Mouse (Mus musculus) forebrain, embryonic 13.5 days (tissue): ENCODE data around the gene Mob4. TPM values are rescaled to one million over a fixed set of nuclear protein-coding genes. Genes with fewer than 3 reads are reported as not detected.
A peak's percentile ranks its signal among the peaks of the same experiment; 100 is the strongest.
"Not testable (repeated sequence)": the region's sequence is repeated elsewhere in the genome, so short reads cannot be mapped to it uniquely, and the experiment has no call there.

Source experiments
- ATAC-seq: fragments of 200-750 bp; cut with Nextera tagmentation; 2 replicates; pipeline ENCODE4 v1.8.0; 2017
- H3K27ac ChIP-seq: fragments of 300-500 bp; sonication (generic); 2 replicates; pipeline ENCODE4 v1.5.1; 2015; ENCODE audit warnings: inconsistent platforms, mild to moderate bottlenecking, moderate library complexity
- H3K27me3 ChIP-seq: fragments of 300-500 bp; sonication (generic); 2 replicates; pipeline ENCODE4 v1.6.1; 2015; ENCODE audit warnings: mild to moderate bottlenecking, inconsistent platforms
- H3K36me3 ChIP-seq: fragments of 300-500 bp; sonication (generic); 2 replicates; pipeline ENCODE4 v1.6.1; 2015; ENCODE audit warnings: mild to moderate bottlenecking, inconsistent platforms; ENCODE audit not compliant: poor library complexity, severe bottlenecking
- H3K4me1 ChIP-seq: fragments of 300-500 bp; sonication (generic); 2 replicates; pipeline ENCODE4 v1.6.1; 2015; ENCODE audit warnings: inconsistent platforms
- H3K4me2 ChIP-seq: fragments of 300-500 bp; sonication (generic); 2 replicates; pipeline ENCODE4 v1.6.1; 2015; ENCODE audit warnings: inconsistent platforms, mild to moderate bottlenecking, moderate library complexity
- H3K4me3 ChIP-seq: fragments of 300-500 bp; sonication (generic); 2 replicates; pipeline ENCODE4 v1.5.1; 2015; ENCODE audit warnings: mild to moderate bottlenecking, inconsistent platforms
- H3K9ac ChIP-seq: fragments of 300-500 bp; sonication (generic); 2 replicates; pipeline ENCODE4 v1.6.1; 2015; ENCODE audit warnings: mild to moderate bottlenecking, inconsistent platforms
- H3K9me3 ChIP-seq: fragments of 300-500 bp; sonication (generic); replicated peaks from 2 replicates; pipeline ENCODE4 v1.6.1; 2016; ENCODE audit warnings: inconsistent platforms
- WGBS: fragments of 180-500 bp; shearing (Covaris S2); methylation state at CpG from one replicate; pipeline ENCODE4 v1.1.7; 2015; 5-methylcytosine and 5-hydroxymethylcytosine counted together
- polyA plus RNA-seq: library from polyadenylated mRNA; unstranded; fragments of >200 nt; fragmentation: Nextera tagmentation; extraction: Ambion mirVana; gene quantifications from 2 replicates; pipeline ENCODE4 v1.2.1, GENCODE M21; 2015

Gene Mob4
- polyA plus RNA-seq, 1 experiment from 2014 or later: 191 TPM

- H3K4me3 ChIP-seq: no peak overlapping the region
- H3K27me3 ChIP-seq: no peaks in the 10 kb centered on the region
- H3K4me1 ChIP-seq: no peaks in the 10 kb centered on the region
- ATAC-seq: no peak
- no peak overlapping the region for H3K27ac ChIP-seq
- WGBS: 90% methylated on average over 9 of the region's 9 CpGs
- H3K9ac ChIP-seq: no peak overlapping the region
- H3K4me2 ChIP-seq: no peak overlapping the region
- no peaks in the 10 kb centered on the region for H3K36me3 ChIP-seq
- no peaks in the 10 kb centered on the region for H3K9me3 ChIP-seq
Measured at GRCm38 (mm10) chr1:55106919-55107585, 24.0 kb upstream of the Mob4 start.

DNA sequence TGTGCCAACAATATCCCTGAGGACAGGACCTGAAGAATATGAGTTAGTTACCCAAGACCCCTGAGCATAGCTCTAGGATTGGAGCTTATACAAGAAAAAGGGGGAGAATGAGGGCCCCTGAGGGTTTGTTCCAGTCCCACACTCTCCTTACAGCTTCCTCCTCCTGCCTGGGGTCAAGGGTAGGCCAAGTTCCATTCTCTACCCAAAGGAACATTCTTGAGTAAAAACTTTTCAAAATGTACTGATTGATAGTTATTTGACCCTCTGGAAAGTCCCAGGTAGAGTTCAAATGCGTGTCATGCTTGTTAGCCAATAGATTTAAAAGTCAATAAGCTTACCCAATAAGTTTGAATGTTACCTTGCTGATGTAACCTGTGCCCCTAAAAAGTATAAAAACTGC is 23.4 kb upstream of the Mob4 start:
- no peaks in the 10 kb centered on the region for H3K9me3 ChIP-seq
- no peak overlapping the region for H3K4me2 ChIP-seq
- H3K36me3 ChIP-seq: no peaks in the 10 kb centered on the region
- H3K4me1 ChIP-seq: no peaks in the 10 kb centered on the region
- 91% methylated on average over 1 of the region's 1 CpGs for WGBS
- ATAC-seq: no peak
- no peak overlapping the region for H3K4me3 ChIP-seq
- H3K27ac ChIP-seq: no peak overlapping the region
- no peak overlapping the region for H3K9ac ChIP-seq
- no peaks in the 10 kb centered on the region for H3K27me3 ChIP-seq

GRCm38 (mm10) chr1:55108473-55108872 is 22.6 kb upstream of the Mob4 start:
- no peak overlapping the region for H3K4me3 ChIP-seq
- no peaks in the 10 kb centered on the region for H3K27me3 ChIP-seq
- H3K36me3 ChIP-seq: no peaks in the 10 kb centered on the region
- 34% methylated on average over 2 of the region's 2 CpGs for WGBS
- no peaks in the 10 kb centered on the region for H3K9me3 ChIP-seq
- no peak overlapping the region for H3K9ac ChIP-seq
- no peak overlapping the region for H3K27ac ChIP-seq
- no peak for ATAC-seq
- no peak overlapping the region for H3K4me2 ChIP-seq
- no peaks in the 10 kb centered on the region for H3K4me1 ChIP-seq

GRCm38 (mm10) chr1:55109066-55109766 is 21.8 kb upstream of the Mob4 start:
- Histone ChIP-seq H3K9ac (no peak overlapping the region), H3K27me3 (no peaks in the 10 kb centered on the region), H3K4me2 (no peak overlapping the region), H3K9me3 (no peaks in the 10 kb centered on the region), H3K36me3 (no peaks in the 10 kb centered on the region), H3K27ac (no peak overlapping the region), H3K4me3 (no peak overlapping the region), H3K4me1 (no peaks in the 10 kb centered on the region)
- ATAC-seq: no peak
- 92% methylated on average over 4 of the region's 4 CpGs for WGBS

GRCm38 (mm10) chr1:55123046-55123445 is 8.0 kb upstream of the Mob4 start:
- Histone ChIP-seq H3K4me1 (no peaks in the 10 kb centered on the region), H3K9me3 (no peaks in the 10 kb centered on the region), H3K9ac (no peak overlapping the region), H3K4me2 (no peak overlapping the region), H3K27ac (no peak overlapping the region), H3K27me3 (no peaks in the 10 kb centered on the region), H3K4me3 (no peak overlapping the region), H3K36me3 (no peaks in the 10 kb centered on the region)
- WGBS: 90% methylated on average over 5 of the region's 5 CpGs
- no peak for ATAC-seq

- no peaks in the 10 kb centered on the region for H3K9me3 ChIP-seq
- no peaks in the 10 kb centered on the region for H3K4me1 ChIP-seq
- no peak overlapping the region for H3K4me3 ChIP-seq
- H3K27me3 ChIP-seq: no peaks in the 10 kb centered on the region
- no peak for ATAC-seq
- no peak overlapping the region for H3K27ac ChIP-seq
- no peak overlapping the region for H3K9ac ChIP-seq
- H3K4me2 ChIP-seq: no peak overlapping the region
- H3K36me3 ChIP-seq: no peaks in the 10 kb centered on the region
- WGBS: 87% methylated on average over 2 of the region's 2 CpGs
Measured at GRCm38 (mm10) chr1:55123561-55123960, 7.5 kb upstream of the Mob4 start.

DNA sequence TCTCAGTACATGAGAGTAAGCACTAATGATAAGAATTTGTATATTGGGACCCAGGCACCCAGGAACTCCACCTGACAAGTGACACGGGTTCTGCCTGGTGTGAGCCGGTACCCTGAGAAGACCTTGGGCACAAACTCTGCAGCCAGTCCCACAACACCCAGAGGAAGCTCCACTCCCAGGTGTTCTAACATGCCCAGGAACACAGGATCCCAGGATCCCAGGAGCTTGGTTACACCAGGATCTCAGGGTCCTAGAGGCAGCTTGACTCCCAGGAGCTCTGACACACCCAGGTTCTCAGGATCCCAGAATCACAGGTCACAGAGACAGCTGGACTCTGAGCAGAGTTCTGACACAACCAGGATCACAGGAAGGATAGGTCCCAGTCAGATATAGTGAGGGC is 6.9 kb upstream of the Mob4 start:
- H3K4me1 ChIP-seq, H3K4me3 ChIP-seq, H3K9ac ChIP-seq, H3K9me3 ChIP-seq, H3K4me2 ChIP-seq, H3K36me3 ChIP-seq, H3K27ac ChIP-seq, H3K27me3 ChIP-seq, ATAC-seq: not testable (repeated sequence)
- WGBS: 98% methylated on average over 2 of the region's 2 CpGs

DNA sequence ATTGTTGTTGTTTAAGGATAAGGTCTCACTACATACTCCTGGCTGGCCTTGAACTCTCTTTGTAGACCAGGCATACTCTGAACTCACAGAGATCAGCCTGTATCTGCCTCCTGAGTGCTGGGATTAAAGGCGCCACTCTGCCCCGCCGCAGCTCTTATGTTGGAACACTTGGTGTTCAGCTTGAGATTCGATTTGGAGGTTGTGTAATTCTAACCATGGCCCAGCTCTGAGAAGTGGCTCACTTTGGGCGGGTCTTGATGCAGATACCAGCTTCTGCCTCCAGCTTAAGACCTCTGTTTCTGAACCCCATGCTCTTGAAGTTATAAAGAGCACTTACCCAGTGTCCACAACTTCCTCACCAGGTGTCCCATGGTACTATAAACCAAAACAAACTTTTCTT is 1.3 kb upstream of the Mob4 start:
- H3K9ac ChIP-seq: no peak overlapping the region
- no peaks in the 10 kb centered on the region for H3K27me3 ChIP-seq
- ATAC-seq: no peak
- H3K9me3 ChIP-seq: no peaks in the 10 kb centered on the region
- H3K36me3 ChIP-seq: no peaks in the 10 kb centered on the region
- no peak overlapping the region; the same call in 1 of the 2 replicates for H3K4me2 ChIP-seq
- H3K4me1 ChIP-seq: peaks cover 27% of the 10 kb centered on the region
- H3K27ac ChIP-seq: no peak overlapping the region
- 98% methylated on average over 5 of the region's 5 CpGs for WGBS
- H3K4me3 ChIP-seq: no peak overlapping the region

DNA sequence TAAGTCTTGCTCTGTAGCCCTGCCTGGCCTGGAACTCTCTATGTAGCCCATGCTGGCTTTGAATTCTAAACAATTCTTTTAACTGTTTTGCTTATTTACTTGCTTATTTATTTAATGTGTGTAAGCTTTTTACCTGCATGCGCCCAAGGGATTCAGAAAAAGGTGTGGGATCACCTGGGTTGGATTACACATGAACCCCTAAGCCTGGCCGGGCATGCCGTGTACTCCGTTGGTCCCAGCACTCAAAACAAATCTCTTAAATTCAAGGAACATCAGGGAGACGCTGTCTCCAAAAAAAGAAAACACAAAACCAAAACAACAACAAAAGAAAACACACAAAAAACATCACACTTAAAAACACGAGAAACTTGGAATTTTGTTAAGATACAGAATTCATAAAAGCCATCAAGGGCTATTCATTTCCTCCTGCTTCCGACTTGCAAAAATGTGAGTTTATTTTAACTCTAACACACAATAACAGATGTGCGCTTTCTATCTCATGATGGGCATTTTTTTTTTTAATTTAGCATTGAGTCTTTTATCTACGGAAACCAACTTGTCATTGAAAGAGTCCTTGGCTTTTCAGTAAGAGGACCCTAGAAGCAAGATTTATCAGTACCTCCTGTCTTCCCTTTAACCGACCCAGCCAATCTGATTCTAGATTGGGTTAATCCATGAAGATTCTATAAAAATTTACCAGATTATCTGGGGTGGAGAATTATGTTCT is 678 bp upstream of the Mob4 start:
- no peak for ATAC-seq
- WGBS: 73% methylated on average over 10 of the region's 10 CpGs
- Histone ChIP-seq H3K9me3 (no peaks in the 10 kb centered on the region), H3K36me3 (no peaks in the 10 kb centered on the region), H3K27me3 (no peaks in the 10 kb centered on the region), H3K9ac (peak overlapping the region; percentile 97), H3K4me2 (peak overlapping the region; percentile 80), H3K27ac (peak overlapping the region; percentile 97), H3K4me1 (peaks cover 27% of the 10 kb centered on the region), H3K4me3 (peak overlapping the region; percentile 99)

DNA sequence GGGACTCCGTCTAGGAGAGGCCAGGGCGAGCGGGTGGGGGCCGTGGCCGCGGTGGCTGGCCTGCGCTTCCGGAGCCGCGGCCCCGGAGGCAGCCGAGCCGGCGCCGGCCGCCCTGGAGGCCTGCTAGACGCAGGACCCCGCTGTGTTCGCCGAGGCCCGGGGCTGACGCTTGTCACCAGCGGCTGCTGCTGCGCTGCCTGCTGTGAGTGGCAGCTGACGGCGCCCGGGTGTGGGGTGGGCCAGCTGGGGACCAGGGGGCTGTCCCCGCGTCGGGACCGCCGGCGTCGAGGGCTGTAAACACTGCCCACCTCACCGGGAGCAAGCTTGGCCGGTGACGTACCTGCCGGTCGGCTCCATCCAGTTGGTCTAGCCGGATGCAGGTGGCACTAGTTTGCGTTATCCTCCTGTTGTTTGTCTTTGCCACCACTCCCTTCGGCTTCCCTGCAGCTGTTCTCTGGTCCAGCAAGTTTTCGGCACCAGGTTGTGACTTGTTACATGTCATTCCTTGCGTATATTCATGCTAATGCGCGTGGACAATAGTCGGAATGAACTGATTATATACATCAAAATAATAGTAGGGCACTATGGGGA is 488 bp downstream of the Mob4 start:
- no peaks in the 10 kb centered on the region for H3K27me3 ChIP-seq
- peak overlapping the region; percentile 99 for H3K4me3 ChIP-seq
- under 1% methylated on average over 46 of the region's 47 CpGs for WGBS
- ATAC-seq: no peak; the same call in 1 of the 2 replicates
- no peaks in the 10 kb centered on the region for H3K9me3 ChIP-seq
- peaks cover 27% of the 10 kb centered on the region for H3K4me1 ChIP-seq
- H3K27ac ChIP-seq: peak overlapping the region; percentile 97
- H3K36me3 ChIP-seq: peaks cover 5% of the 10 kb centered on the region
- peak overlapping the region; percentile 97 for H3K9ac ChIP-seq
- H3K4me2 ChIP-seq: peak overlapping the region; percentile 80

DNA sequence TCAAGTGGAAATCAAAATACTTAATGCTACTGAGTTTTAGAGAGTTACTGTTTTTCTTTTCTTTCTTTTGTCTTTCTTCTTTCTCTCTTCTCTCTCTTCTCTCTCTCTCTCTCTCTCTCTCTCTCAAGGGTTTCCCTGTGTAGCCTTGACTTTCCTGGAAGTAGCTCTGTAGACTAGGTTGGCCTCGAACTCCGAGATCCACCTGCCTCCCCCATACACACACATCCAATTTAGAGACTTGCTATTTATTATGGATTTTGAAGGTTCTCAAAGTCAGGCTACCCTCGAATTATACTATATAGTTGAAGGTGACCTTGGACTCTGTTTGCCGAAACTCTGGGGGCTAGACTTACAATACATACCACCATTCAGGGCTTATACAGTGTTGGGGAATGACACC is 1.3 kb downstream of the Mob4 start:
- H3K27me3 ChIP-seq: no peaks in the 10 kb centered on the region
- H3K36me3 ChIP-seq: peaks cover 5% of the 10 kb centered on the region
- peaks cover 27% of the 10 kb centered on the region for H3K4me1 ChIP-seq
- H3K9ac ChIP-seq: peak overlapping the region; percentile 97
- H3K4me2 ChIP-seq: peak overlapping the region; percentile 80
- H3K9me3 ChIP-seq: no peaks in the 10 kb centered on the region
- ATAC-seq: no peak
- 65% methylated on average over 4 of the region's 4 CpGs for WGBS
- no peak overlapping the region for H3K27ac ChIP-seq
- peak overlapping the region; percentile 99 for H3K4me3 ChIP-seq

DNA sequence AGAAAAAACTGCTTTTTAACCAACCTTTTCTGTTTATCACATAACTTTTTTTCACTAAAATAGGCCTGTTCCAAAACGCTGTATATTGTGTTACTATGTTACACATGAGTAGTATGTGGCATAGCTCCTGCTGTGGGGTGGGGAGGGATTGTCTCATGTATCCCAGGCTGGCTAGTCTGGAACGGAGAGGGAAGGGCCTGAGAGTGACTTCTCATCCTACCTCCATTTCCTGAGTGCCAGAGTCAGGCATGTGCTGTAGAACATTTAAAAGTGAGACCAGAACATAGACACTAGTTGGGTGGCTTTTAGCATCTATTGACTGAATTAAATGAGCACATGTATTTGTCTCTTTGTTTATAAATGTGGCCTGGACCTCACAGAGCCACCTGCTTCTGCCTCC is 2.1 kb downstream of the Mob4 start:
- WGBS: 85% methylated on average over 2 of the region's 2 CpGs
- H3K9ac ChIP-seq: no peak overlapping the region
- no peaks in the 10 kb centered on the region for H3K27me3 ChIP-seq
- ATAC-seq: no peak
- H3K36me3 ChIP-seq: peaks cover 8% of the 10 kb centered on the region
- H3K27ac ChIP-seq: no peak overlapping the region
- H3K4me3 ChIP-seq: no peak overlapping the region
- peak overlapping the region; percentile 24 for H3K4me2 ChIP-seq
- H3K9me3 ChIP-seq: no peaks in the 10 kb centered on the region
- H3K4me1 ChIP-seq: peaks cover 27% of the 10 kb centered on the region
